Mouse (Mus musculus): Measurements from ENCODE around the gene Hint3. TPM values are rescaled to one million over a fixed set of nuclear protein-coding genes. Genes with fewer than 3 reads are reported as not detected.

Gene Hint3
- polyA plus RNA-seq, 1 experiment: 20.3 TPM

DNA sequence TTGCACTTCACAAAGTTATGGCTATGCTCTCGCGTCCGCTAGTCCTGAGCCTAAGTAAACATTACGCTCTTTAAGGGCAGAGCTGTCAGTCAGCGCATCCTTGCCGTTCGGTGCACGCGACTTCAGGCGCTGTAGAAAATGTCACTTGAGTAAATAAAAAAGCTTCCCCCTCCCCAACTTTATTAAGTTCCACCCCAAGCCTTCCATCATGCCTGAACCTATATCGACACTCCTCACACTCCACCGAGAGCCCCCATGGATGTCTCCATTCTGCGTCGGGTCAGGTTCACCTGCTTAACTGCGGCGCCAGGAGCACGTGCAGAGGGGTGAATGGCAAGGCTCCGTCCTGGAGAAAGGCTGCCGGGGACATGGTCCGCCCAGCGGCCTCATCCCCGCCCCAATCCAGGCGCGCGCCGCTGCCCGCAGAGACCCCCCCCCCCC is 29.3 kb downstream of the Hint3 start:
- WGBS: under 1% methylated on average over 27 of the region's 27 CpGs
- no peak overlapping the region for H3K27ac ChIP-seq (ENCODE audit: insufficient read depth, low read depth, low read length)
- H3K27me3 ChIP-seq (replicated peaks; ENCODE audit: control insufficient read depth, insufficient read depth, low read length): no peaks in the 10 kb centered on the region
- DNase-seq: no peak
- no peak for TF ChIP-seq POLR2A (IDR thresholded peaks at IDR 0.05; ENCODE audit: low read depth, low read length)
- TF ChIP-seq CTCF (conservative IDR thresholded peaks at IDR 0.05; ENCODE audit: insufficient read depth, insufficient read length, low read depth, low read length): no peak
- no peaks in the 10 kb centered on the region for H3K4me1 ChIP-seq (ENCODE audit: control insufficient read depth, insufficient read depth, low read length)
- H3K36me3 ChIP-seq (ENCODE audit: control insufficient read depth, insufficient read depth, low read length): no peaks in the 10 kb centered on the region
- peak overlapping the region; percentile 92 for H3K4me3 ChIP-seq (ENCODE audit: insufficient read depth, low read depth, low read length)

DNA sequence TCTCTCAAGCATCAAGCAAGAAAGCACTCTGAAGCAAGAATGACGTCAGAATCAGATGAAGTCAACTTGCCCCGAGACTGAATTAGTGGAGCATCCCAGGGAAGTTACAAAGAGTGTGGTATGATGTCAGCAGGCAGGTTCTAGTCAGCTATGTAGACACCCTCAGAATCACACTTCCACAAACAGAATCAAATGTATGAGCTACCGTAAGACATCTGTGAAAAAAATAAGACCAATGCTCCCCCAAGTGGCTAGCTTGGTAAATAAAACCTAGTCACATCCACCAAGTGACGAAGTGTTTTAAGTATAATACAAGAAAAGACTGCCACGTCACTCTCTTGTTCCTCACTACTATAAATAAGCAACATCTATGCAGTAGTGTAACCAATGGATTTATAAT is 42.4 kb downstream of the Hint3 start:
- Histone ChIP-seq H3K27me3 (replicated peaks; ENCODE audit: control insufficient read depth, insufficient read depth, low read length) (no peaks in the 10 kb centered on the region), H3K4me1 (ENCODE audit: control insufficient read depth, insufficient read depth, low read length) (no peaks in the 10 kb centered on the region), H3K27ac (ENCODE audit: insufficient read depth, low read depth, low read length) (no peak overlapping the region), H3K36me3 (ENCODE audit: control insufficient read depth, insufficient read depth, low read length) (no peaks in the 10 kb centered on the region; the same call in 1 of the 2 replicates), H3K4me3 (ENCODE audit: insufficient read depth, low read depth, low read length) (no peak overlapping the region)
- 67% methylated on average over 5 of the region's 5 CpGs for WGBS
- DNase-seq: peak; percentile 5
- no peak for TF ChIP-seq POLR2A (IDR thresholded peaks at IDR 0.05; ENCODE audit: low read depth, low read length)
- TF ChIP-seq CTCF (conservative IDR thresholded peaks at IDR 0.05; ENCODE audit: insufficient read depth, insufficient read length, low read depth, low read length): no peak

DNA sequence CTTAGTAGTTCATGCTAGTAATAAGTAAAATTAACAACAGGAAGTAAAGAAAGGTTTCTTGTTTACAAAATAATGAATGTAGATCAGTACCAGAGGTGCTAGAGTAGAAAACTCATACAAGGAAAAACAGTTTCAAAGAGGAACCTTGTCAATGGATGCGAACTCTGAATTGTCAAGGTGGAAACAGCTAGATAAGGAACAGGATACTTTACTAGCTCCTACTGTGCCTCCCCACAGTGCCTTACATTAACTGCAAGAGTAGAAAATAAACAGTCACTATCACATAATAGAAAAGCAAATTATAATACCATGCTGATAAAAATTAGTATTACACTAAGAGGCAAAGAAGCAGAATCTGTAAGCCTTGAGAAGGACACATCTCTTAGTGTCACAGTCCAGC is 43.7 kb downstream of the Hint3 start:
- Histone ChIP-seq H3K27ac (ENCODE audit: insufficient read depth, low read depth, low read length) (no peak overlapping the region), H3K27me3 (replicated peaks; ENCODE audit: control insufficient read depth, insufficient read depth, low read length) (no peaks in the 10 kb centered on the region), H3K4me3 (ENCODE audit: insufficient read depth, low read depth, low read length) (no peak overlapping the region), H3K4me1 (ENCODE audit: control insufficient read depth, insufficient read depth, low read length) (no peaks in the 10 kb centered on the region), H3K36me3 (ENCODE audit: control insufficient read depth, insufficient read depth, low read length) (no peaks in the 10 kb centered on the region; the same call in 1 of the 2 replicates)
- TF ChIP-seq POLR2A (IDR thresholded peaks at IDR 0.05; ENCODE audit: low read depth, low read length) (no peak), CTCF (conservative IDR thresholded peaks at IDR 0.05; ENCODE audit: insufficient read depth, insufficient read length, low read depth, low read length) (no peak)
- DNase-seq: no peak
- WGBS: 90% methylated on average over 1 of the region's 1 CpGs

DNA sequence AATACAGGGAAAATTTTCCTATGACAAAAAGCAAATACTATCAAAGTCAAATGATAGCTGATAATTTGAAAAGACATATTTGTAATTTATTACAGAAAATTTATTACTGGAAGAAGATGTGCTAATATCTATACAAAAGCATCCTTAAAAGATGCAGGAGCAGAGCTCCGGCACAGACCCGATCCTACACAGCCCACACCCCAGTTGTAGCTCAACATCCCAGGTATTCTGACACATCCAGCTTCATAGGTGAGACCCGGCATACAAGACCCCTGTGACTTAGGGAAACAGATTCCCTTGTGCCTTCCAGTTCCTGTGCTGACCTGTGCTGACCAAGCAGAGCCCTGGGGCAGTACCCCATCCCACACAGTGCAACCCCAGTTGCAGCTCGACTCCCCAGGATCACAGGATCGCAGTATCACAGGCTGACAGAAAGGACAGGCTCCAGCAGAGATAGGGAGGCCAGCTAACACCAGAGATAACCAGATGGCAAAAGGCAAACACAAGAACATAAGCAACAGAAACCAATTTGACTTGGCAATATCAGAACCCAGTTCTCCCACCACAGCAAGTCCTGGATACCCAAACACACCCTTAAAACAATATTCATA is 51.7 kb downstream of the Hint3 start:
- Histone ChIP-seq H3K27ac (ENCODE audit: insufficient read depth, low read depth, low read length) (no peak overlapping the region), H3K36me3 (ENCODE audit: control insufficient read depth, insufficient read depth, low read length) (no peaks in the 10 kb centered on the region), H3K27me3 (replicated peaks; ENCODE audit: control insufficient read depth, insufficient read depth, low read length) (no peaks in the 10 kb centered on the region), H3K4me3 (ENCODE audit: insufficient read depth, low read depth, low read length) (no peak overlapping the region), H3K4me1 (ENCODE audit: control insufficient read depth, insufficient read depth, low read length) (no peaks in the 10 kb centered on the region)
- TF ChIP-seq CTCF (conservative IDR thresholded peaks at IDR 0.05; ENCODE audit: insufficient read depth, insufficient read length, low read depth, low read length) (no peak), POLR2A (IDR thresholded peaks at IDR 0.05; ENCODE audit: low read depth, low read length) (no peak)
- DNase-seq: no peak
- WGBS: 99% methylated on average over 5 of the region's 5 CpGs

GRCm38 (mm10) chr10:30566364-30566763 is 63.1 kb downstream of the Hint3 start:
- H3K36me3 ChIP-seq (ENCODE audit: control insufficient read depth, insufficient read depth, low read length): no peaks in the 10 kb centered on the region
- no peaks in the 10 kb centered on the region for H3K4me1 ChIP-seq (ENCODE audit: control insufficient read depth, insufficient read depth, low read length)
- TF ChIP-seq POLR2A (IDR thresholded peaks at IDR 0.05; ENCODE audit: low read depth, low read length) (no peak), CTCF (conservative IDR thresholded peaks at IDR 0.05; ENCODE audit: insufficient read depth, insufficient read length, low read depth, low read length) (no peak)
- no peaks in the 10 kb centered on the region for H3K27me3 ChIP-seq (replicated peaks; ENCODE audit: control insufficient read depth, insufficient read depth, low read length)
- DNase-seq: no peak
- no peak overlapping the region for H3K4me3 ChIP-seq (ENCODE audit: insufficient read depth, low read depth, low read length)
- H3K27ac ChIP-seq (ENCODE audit: insufficient read depth, low read depth, low read length): no peak overlapping the region

DNA sequence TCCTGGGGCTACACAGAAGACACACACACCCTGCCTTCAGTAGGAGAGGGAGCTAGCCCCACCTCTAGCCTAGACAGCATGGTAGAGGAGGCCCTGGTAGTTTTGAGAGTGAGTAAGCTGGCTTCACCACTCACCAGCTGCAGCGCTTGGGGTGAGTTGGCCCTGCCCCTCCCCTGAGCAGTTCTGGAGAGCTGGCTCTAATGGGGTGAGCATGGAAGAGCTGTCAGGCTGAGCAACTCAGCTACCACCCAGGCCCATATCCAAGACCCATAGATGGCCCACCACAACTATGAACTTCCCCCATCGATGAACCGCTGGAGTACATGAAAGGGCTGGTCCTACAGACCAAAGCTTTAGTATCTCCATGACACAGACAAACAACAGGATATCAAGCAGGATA is 64.8 kb downstream of the Hint3 start:
- Histone ChIP-seq H3K36me3 (ENCODE audit: control insufficient read depth, insufficient read depth, low read length) (no peaks in the 10 kb centered on the region), H3K4me3 (ENCODE audit: insufficient read depth, low read depth, low read length) (no peak overlapping the region), H3K4me1 (ENCODE audit: control insufficient read depth, insufficient read depth, low read length) (no peaks in the 10 kb centered on the region), H3K27ac (ENCODE audit: insufficient read depth, low read depth, low read length) (no peak overlapping the region), H3K27me3 (replicated peaks; ENCODE audit: control insufficient read depth, insufficient read depth, low read length) (no peaks in the 10 kb centered on the region)
- DNase-seq: no peak
- no peak for TF ChIP-seq CTCF (conservative IDR thresholded peaks at IDR 0.05; ENCODE audit: insufficient read depth, insufficient read length, low read depth, low read length)
- no peak for TF ChIP-seq POLR2A (IDR thresholded peaks at IDR 0.05; ENCODE audit: low read depth, low read length)
- 85% methylated on average over 3 of the region's 3 CpGs for WGBS

Other genes with a start within 250 kb of the Hint3 start
- 0.84 and 1.4 TPM in 2 replicates for gene Trmt11, start 28.9 kb downstream of the Hint3 start, polyA plus RNA-seq (2012; rRNA removed)
- gene Ncoa7, start 173.7 kb upstream of the Hint3 start, polyA plus RNA-seq (2012; rRNA removed): 14.4 and 18.6 TPM in 2 replicates
- 2.9 and 3.6 TPM in 2 replicates for gene Hey2, start 213.2 kb upstream of the Hint3 start, polyA plus RNA-seq (2012; rRNA removed)

All from kidney, adult 2 months (tissue).